Mouse (Mus musculus): ENCODE measurements at regions not wholly inside any gene's neighbourhood (a gene's known extent, or its start where the extent isn't known, plus 50 kb on each side); places are given as distances from the start of the nearest gene placed in this dataset.

DNA sequence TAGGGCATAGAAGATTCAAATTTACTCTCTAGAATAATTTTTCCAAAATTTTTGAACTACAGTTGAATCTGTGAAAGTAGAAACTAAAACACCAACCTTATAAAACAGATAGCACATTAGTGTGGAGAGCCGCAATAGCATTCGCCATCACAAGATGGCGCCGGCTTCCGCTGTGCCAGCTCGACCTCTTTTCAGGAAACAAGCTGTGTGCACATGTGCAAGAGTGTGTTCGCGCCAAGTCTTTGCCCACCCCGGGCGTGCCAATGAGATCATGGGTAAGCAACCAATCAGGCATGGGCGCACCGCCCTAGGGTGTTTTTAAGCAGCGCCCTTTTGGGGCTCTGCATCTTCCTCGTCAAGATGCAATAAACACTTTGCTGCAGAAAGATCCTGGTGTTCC is 432.2 kb upstream of the Gm10306 start:
- TF ChIP-seq CTCF (IDR thresholded peaks at IDR 0.05; ENCODE audit: borderline replicate concordance, insufficient read depth, low read length) (0 out of 2 replicates have a peak, but pooled peaks have one; percentile 29), POLR2A (IDR thresholded peaks at IDR 0.05; ENCODE audit: low read depth, low read length) (no peak)
